Mouse (Mus musculus): ENCODE measurements around the gene Erbb3.

DNA sequence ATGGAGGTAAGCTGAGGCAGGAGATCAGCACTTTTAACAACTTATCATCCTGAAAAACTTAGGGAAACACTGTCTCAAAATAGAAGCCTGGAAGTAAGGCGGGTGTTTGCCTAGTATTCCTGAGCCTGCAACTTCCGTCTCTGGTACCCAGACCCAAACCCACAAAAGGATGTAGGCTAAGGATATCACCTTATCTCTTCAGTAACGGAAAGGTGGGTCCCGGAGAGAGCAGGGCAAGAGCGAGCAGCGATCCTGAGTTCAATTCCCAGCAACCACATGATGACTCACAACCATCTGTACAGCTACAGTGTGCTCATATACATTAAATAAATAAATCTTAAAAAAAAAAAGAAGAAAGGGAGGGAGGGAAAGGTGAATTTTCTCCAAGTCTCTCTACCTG, 2.0 kb upstream of the Erbb3 start:
- TF ChIP-seq CTCF (conservative IDR thresholded peaks at IDR 0.05; ENCODE audit: insufficient read depth, insufficient read length, low read depth, low read length), result no peak
- no peak for TF ChIP-seq POLR2A (IDR thresholded peaks at IDR 0.05; ENCODE audit: low read depth, low read length)
